ENCODE assay signal across 8 mouse cellular contexts in genomic region chr19:53894538-53895121, GRCm38 (mm10). TPM values are rescaled to one million over a fixed set of nuclear protein-coding genes. Genes with fewer than 3 reads are reported as not detected.
A peak's percentile ranks its signal among the peaks of the same experiment; 100 is the strongest.
DNase-seq lines count a peak whose midpoint lies in the region; ATAC-seq and TF ChIP-seq lines count a peak whose summit lies in the region.

No protein-coding gene starts in this region.

- H3K27ac ChIP-seq in gastrocnemius, adult 2 months = peak overlapping the region; percentile 81
- peak overlapping the region; percentile 83 for H3K27ac ChIP-seq in liver, postnatal 0 days (ENCODE audit: low read depth)
- no peak overlapping the region for H3K27ac ChIP-seq in forebrain, embryonic 10.5 days

- 37% methylated on average over 12 of the region's 12 CpGs for WGBS in liver, postnatal 0 days (ENCODE audit: insufficient replicate concordance)
- 87% methylated on average over 12 of the region's 12 CpGs for WGBS in forebrain, embryonic 10.5 days

- no peak for TF ChIP-seq CTCF in gastrocnemius, adult 2 months (IDR thresholded peaks at IDR 0.05)
- TF ChIP-seq CTCF in liver, postnatal 0 days (IDR thresholded peaks at IDR 0.05; ENCODE audit: low read depth) = no peak

- no peak overlapping the region for H3K4me2 ChIP-seq in liver, postnatal 0 days (ENCODE audit: low read depth, low read length)

- ATAC-seq in liver, postnatal 0 days = peak; percentile 60

- peaks cover 53% of the 10 kb centered on the region for H3K4me1 ChIP-seq in liver, postnatal 0 days (ENCODE audit: insufficient read depth)
- peaks cover 16% of the 10 kb centered on the region for H3K4me1 ChIP-seq in forebrain, embryonic 10.5 days

- no peaks in the 10 kb centered on the region for H3K9me3 ChIP-seq in liver, postnatal 0 days (ENCODE audit: low read length)
- no peaks in the 10 kb centered on the region for H3K9me3 ChIP-seq in forebrain, embryonic 10.5 days

- intact Hi-C loops in gastrocnemius, adult 2 months (cut with DNase I) = no loop called here

- TF ChIP-seq EP300 in liver, postnatal 0 days (IDR thresholded peaks at IDR 0.05; ENCODE audit: low read depth) = peak; percentile 89

- H3K36me3 ChIP-seq in liver, postnatal 0 days (replicated peaks; ENCODE audit: insufficient read depth, low read length) = no peaks in the 10 kb centered on the region
- H3K36me3 ChIP-seq in forebrain, embryonic 10.5 days (replicated peaks) = no peaks in the 10 kb centered on the region

- no peak overlapping the region for H3K9ac ChIP-seq in liver, postnatal 0 days (replicated peaks)

- peak; percentile 67 for DNase-seq in gastrocnemius, adult 2 months
- no peak for DNase-seq in gastrocnemius, adult 8-10 months (ENCODE audit: low spot score in 2 of 2)
- DNase-seq in 3T3-L1 (ENCODE audit: low read depth, low spot score) = peak; percentile 76
- peak; percentile 29 for DNase-seq in induced T-regulatory cell, adult 2 months (ENCODE audit: low read depth)
- no peak for DNase-seq in liver, postnatal 0 days
- no peak for DNase-seq in frontal cortex, postnatal 10 days (ENCODE audit: low spot score in 2 of 2)
- DNase-seq in forebrain, embryonic 10.5 days (ENCODE audit: extremely low spot score, low spot score) = no peak
- DNase-seq in spleen, postnatal 14 days (ENCODE audit: low spot score in 2 of 2) = no peak

- H3K27me3 ChIP-seq in liver, postnatal 0 days (ENCODE audit: insufficient read depth, low read length) = no peaks in the 10 kb centered on the region
- H3K27me3 ChIP-seq in forebrain, embryonic 10.5 days (ENCODE audit: poor library complexity, severe bottlenecking) = no peaks in the 10 kb centered on the region

- no peak overlapping the region for H3K4me3 ChIP-seq in gastrocnemius, adult 2 months
- H3K4me3 ChIP-seq in liver, postnatal 0 days (ENCODE audit: low read depth, low read length) = no peak overlapping the region
- H3K4me3 ChIP-seq in forebrain, embryonic 10.5 days = no peak overlapping the region

RNA-seq across cellular contexts. Expression of gene Pdcd4, which starts 2.6 kb away (rescaled TPM):
- total RNA-seq in gastrocnemius, adult 2 months (2021) = 10 to 100 TPM; 14.8 to 16.8 TPM
- 10 to 100 TPM; 12.9 to 22.3 (median 16.3) TPM for total RNA-seq in gastrocnemius, adult 8-10 months (2022)
- 39.0 and 41.2 TPM in 2 replicates for polyA plus RNA-seq in liver, postnatal 0 days (2015; fragmentation: Nextera tagmentation; extraction: Ambion mirVana)
- 46.7 and 47.0 TPM in 2 replicates for polyA plus RNA-seq in forebrain, embryonic 10.5 days (2016; fragmentation: Nextera tagmentation; extraction: Ambion mirVana)

RNA-seq across cellular contexts. Expression of gene Shoc2, which starts 49.5 kb away (rescaled TPM):
- 10 to 100 TPM; 24.0 to 28.3 TPM for total RNA-seq in gastrocnemius, adult 2 months (2021)
- 10 to 100 TPM; 21.7 to 31.6 (median 23.4) TPM for total RNA-seq in gastrocnemius, adult 8-10 months (2022)
- polyA plus RNA-seq in liver, postnatal 0 days (2015; fragmentation: Nextera tagmentation; extraction: Ambion mirVana) = 13.5 and 13.7 TPM in 2 replicates
- 59.6 and 71.0 TPM in 2 replicates for polyA plus RNA-seq in forebrain, embryonic 10.5 days (2016; fragmentation: Nextera tagmentation; extraction: Ambion mirVana)

RNA-seq across cellular contexts. Expression of gene Bbip1, which starts 49.8 kb away (rescaled TPM):
- total RNA-seq in gastrocnemius, adult 2 months (2021) = 10 to 100 TPM; 33.3 to 40.6 TPM
- total RNA-seq in gastrocnemius, adult 8-10 months (2022) = 10 to 100 TPM; 36.2 to 43.1 (median 38.0) TPM
- polyA plus RNA-seq in liver, postnatal 0 days (2015; fragmentation: Nextera tagmentation; extraction: Ambion mirVana) = 32.6 and 36.5 TPM in 2 replicates
- 104 and 105 TPM in 2 replicates for polyA plus RNA-seq in forebrain, embryonic 10.5 days (2016; fragmentation: Nextera tagmentation; extraction: Ambion mirVana)

Comparison
In these comparisons a context has a peak if more than half of its experiments do, and no peak if none do; other contexts are left out.
1. DNase-seq: peak in gastrocnemius, adult 2 months (single experiment), 3T3-L1 (single experiment) and induced T-regulatory cell, adult 2 months (single experiment); none in gastrocnemius, adult 8-10 months (0 of 2), liver, postnatal 0 days (single experiment), frontal cortex, postnatal 10 days (0 of 2), forebrain, embryonic 10.5 days (single experiment) and spleen, postnatal 14 days (0 of 2).